Mouse (Mus musculus): Measurements from ENCODE around the gene Noc2l.

- TF ChIP-seq POLR2A (IDR thresholded peaks at IDR 0.05; ENCODE audit: control insufficient read depth, extremely low read depth, insufficient read depth, low read length, poor library complexity) (no peak), CTCF (IDR thresholded peaks at IDR 0.05; ENCODE audit: borderline replicate concordance, control insufficient read depth, extremely low read depth, insufficient read depth, low read length, poor library complexity) (no peak)
Observed at GRCm38 (mm10) chr4:156236651-156237447, 1.0 kb downstream of the Noc2l start.
